Mouse (Mus musculus): ENCODE measurements around the gene Ptgr2. TPM values are rescaled to one million over a fixed set of nuclear protein-coding genes. Genes with fewer than 3 reads are reported as not detected.
"Not testable (repeated sequence)": the region's sequence is repeated elsewhere in the genome, so short reads cannot be mapped to it uniquely, and the experiment has no call there.

The Ptgr2 gene
- polyA plus RNA-seq, 1 experiment from 2014 or later = 18.5 TPM

DNA sequence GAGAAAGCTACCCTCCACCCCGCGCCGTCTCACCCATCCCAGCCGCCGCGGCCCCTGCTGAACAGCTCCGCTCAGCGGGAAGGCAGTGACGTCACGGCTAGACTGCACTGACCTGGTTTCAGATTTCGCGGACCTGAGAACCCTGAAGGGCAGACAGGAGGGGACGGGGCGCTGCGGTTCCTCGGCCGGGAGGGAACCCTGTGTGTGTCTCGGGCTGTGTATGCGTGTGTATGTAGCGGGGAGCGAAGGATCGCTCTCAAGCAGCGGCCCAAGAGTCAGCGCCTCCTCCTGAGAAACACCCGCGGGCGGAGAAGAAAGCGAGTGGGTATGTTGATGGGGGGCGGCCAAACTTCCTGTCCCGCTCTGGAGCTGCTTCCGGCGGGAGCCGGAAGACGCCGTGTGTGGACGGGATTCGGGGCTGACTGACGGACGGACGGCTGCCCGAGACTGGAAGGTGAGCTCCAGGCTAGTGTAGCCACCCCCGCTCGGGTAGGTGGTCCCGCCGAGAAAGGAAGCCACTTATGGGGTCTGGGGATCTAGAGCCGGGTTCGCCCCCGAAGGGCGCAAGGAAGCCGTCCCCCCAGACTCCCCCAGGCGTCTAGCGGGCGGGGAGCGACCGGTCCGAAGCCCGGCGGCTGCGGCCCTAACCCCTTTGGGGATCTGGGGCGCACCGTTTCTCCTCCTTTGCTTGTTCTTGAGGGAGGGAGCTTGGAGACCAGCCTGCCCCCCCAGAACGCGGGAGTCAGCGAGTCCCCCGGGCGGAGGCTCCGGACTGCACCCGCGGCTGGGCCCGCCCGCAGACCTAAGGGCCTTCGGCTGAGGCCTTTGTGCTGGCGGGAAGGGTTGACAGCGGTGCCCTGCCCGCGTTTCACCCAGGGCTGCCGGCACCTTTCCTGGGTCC, 31.9 kb downstream of the Ptgr2 start, which contains the start of gene Zfp410:
Gene Zfp410 (plus strand): TSS at position 132 of the 901 bp plus-strand sequence.
- H3K4me3 ChIP-seq (ENCODE audit: low read depth, low read length) = peak within 1 kb of the TSS; percentile 90
- peak; percentile 96 for ATAC-seq (ENCODE audit: insufficient number of reproducible peaks, insufficient read depth, low FRiP score, low read depth)
- peak within 1 kb of the TSS; percentile 83 for H3K4me2 ChIP-seq (replicated peaks; ENCODE audit: low read depth, low read length)
- peak within 1 kb of the TSS; percentile 98 for H3K27ac ChIP-seq (ENCODE audit: low read length)
- no peaks in the 10 kb centered on the region for H3K9me3 ChIP-seq (ENCODE audit: control insufficient read depth, low read depth, low read length)
- under 1% methylated on average over 77 of the region's 77 CpGs for WGBS
- no peaks in the 10 kb centered on the region for H3K36me3 ChIP-seq (ENCODE audit: control insufficient read depth, insufficient read depth, low read length)
- H3K27me3 ChIP-seq (ENCODE audit: control insufficient read depth, insufficient read depth, low read length) = no peaks in the 10 kb centered on the region
- peaks cover 18% of the 10 kb centered on the region for H3K4me1 ChIP-seq (ENCODE audit: control insufficient read depth, insufficient read depth, low read length)
- H3K9ac ChIP-seq (replicated peaks; ENCODE audit: low read depth, low read length) = peak within 1 kb of the TSS; percentile 96

DNA sequence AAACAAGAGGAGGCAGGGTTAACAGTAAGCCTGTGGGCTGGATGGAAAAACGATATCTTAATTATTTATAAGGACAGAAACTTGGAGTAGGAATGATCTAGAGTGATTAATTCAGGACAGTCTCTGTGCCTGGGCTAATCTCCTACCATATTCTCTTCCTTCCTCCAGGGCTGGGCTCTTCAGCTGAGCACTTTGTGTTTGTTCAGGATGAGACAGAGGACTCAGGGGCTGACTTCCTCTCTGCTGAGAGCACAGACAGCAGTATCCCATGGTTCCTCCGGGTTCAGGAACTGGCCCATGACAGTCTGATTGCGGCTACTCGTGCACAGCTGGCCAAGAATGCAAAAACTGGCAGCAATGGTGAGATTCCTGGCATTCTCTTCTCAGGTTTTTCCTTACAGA, 42.1 kb downstream of the Ptgr2 start:
- no peak overlapping the region for H3K27ac ChIP-seq (ENCODE audit: low read length)
- no peaks in the 10 kb centered on the region for H3K9me3 ChIP-seq (ENCODE audit: control insufficient read depth, low read depth, low read length)
- no peak for ATAC-seq (ENCODE audit: insufficient number of reproducible peaks, insufficient read depth, low FRiP score, low read depth)
- H3K4me3 ChIP-seq (ENCODE audit: low read depth, low read length) = no peak overlapping the region
- peaks cover 50% of the 10 kb centered on the region for H3K36me3 ChIP-seq (ENCODE audit: control insufficient read depth, insufficient read depth, low read length)
- no peak overlapping the region for H3K9ac ChIP-seq (replicated peaks; ENCODE audit: low read depth, low read length)
- no peaks in the 10 kb centered on the region for H3K27me3 ChIP-seq (ENCODE audit: control insufficient read depth, insufficient read depth, low read length)
- no peak overlapping the region for H3K4me2 ChIP-seq (replicated peaks; ENCODE audit: low read depth, low read length)
- 74% methylated on average over 4 of the region's 4 CpGs for WGBS
- no peaks in the 10 kb centered on the region for H3K4me1 ChIP-seq (ENCODE audit: control insufficient read depth, insufficient read depth, low read length)

DNA sequence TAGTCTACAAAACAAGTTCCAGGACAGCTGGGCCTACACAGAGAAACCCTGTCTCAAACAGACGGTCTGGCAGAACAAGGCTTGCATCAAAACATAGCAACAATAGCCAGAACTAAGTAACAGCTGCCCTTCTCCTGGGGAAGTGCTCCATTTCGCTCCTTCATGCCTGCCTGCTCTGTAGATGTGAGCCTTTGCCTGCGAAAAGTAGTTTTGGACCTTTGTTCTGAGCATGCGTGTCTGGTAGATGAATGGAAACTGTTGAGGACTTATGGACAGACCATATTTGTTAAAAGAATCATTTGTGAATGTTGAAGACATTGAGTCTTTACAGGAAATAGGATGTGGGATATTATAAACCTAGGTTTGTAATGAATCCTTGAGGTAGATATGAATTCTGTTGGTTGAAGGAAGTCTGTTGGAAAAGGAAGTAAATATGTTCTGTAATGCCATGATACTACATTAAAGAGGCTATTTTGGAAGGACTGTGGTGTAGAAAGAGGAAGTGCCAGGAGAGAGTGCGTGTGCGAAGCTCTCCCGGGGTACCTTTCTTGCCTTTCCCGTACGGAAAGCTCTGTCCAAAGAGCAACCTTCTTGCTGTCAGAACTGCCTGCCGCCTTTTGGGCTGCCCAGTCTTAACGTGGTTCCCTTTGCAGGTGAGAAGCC, 52.1 kb downstream of the Ptgr2 start:
- no peak for ATAC-seq (ENCODE audit: insufficient number of reproducible peaks, insufficient read depth, low FRiP score, low read depth)
- no peaks in the 10 kb centered on the region for H3K4me1 ChIP-seq (ENCODE audit: control insufficient read depth, insufficient read depth, low read length)

DNA sequence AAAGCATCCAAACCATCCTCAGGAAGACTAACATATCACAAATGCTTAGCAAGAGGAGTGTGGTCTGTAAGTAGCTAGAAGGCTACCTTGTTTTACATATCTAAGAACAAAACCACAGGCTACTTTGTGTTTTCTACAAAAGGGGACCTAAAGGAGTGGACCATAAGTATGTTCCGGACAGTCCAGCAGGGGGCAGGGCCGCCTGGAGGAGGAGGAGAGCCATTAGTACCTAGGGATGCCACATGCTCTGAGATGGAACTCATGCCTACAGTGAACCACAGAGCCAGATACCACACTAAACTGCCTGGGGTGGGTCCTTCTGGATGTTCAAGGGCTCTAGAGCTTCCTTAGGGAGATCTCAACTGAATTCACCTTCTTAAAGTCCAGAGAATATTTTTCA, 62.2 kb downstream of the Ptgr2 start:
- H3K4me2 ChIP-seq (replicated peaks; ENCODE audit: low read depth, low read length) = no peak overlapping the region
- H3K4me3 ChIP-seq (ENCODE audit: low read depth, low read length) = no peak overlapping the region
- no peak for ATAC-seq (ENCODE audit: insufficient number of reproducible peaks, insufficient read depth, low FRiP score, low read depth)
- H3K27me3 ChIP-seq (ENCODE audit: control insufficient read depth, insufficient read depth, low read length) = no peaks in the 10 kb centered on the region
- WGBS = 49% methylated on average over 2 of the region's 2 CpGs
- no peaks in the 10 kb centered on the region for H3K4me1 ChIP-seq (ENCODE audit: control insufficient read depth, insufficient read depth, low read length)
- no peak overlapping the region for H3K27ac ChIP-seq (ENCODE audit: low read length)
- H3K9me3 ChIP-seq (ENCODE audit: control insufficient read depth, low read depth, low read length) = no peaks in the 10 kb centered on the region
- H3K9ac ChIP-seq (replicated peaks; ENCODE audit: low read depth, low read length) = no peak overlapping the region
- peaks cover 27% of the 10 kb centered on the region for H3K36me3 ChIP-seq (ENCODE audit: control insufficient read depth, insufficient read depth, low read length)

More for the DNA sequence above, 52.1 kb downstream of the Ptgr2 start:
- Histone ChIP-seq H3K27ac (ENCODE audit: low read length) (no peak overlapping the region), H3K4me3 (ENCODE audit: low read depth, low read length) (no peak overlapping the region), H3K36me3 (ENCODE audit: control insufficient read depth, insufficient read depth, low read length) (peaks cover 67% of the 10 kb centered on the region), H3K27me3 (ENCODE audit: control insufficient read depth, insufficient read depth, low read length) (no peaks in the 10 kb centered on the region), H3K9ac (replicated peaks; ENCODE audit: low read depth, low read length) (no peak overlapping the region), H3K9me3 (ENCODE audit: control insufficient read depth, low read depth, low read length) (no peaks in the 10 kb centered on the region), H3K4me2 (replicated peaks; ENCODE audit: low read depth, low read length) (no peak overlapping the region)
- 89% methylated on average over 11 of the region's 11 CpGs for WGBS

DNA sequence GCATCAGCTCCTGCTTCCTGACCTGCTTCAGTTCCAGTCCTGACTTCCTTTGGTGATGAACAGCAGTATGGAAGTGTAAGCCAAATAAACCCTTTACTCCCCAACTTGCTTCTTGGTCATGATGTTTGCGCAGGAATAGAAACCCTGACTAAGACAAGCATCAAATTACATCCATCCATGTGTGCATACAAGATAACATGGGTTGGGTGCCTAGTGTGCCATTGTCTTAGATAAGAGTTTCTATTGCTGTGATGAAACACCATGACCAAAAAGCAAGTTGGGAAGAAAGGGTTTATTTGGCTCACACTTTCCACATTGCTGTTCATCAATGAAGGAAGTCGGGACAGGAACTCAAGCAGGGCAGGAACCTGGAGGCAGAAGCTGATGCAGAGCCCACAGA, 73.7 kb downstream of the Ptgr2 start:
- not testable (repeated sequence) for H3K27ac ChIP-seq (ENCODE audit: low read length); H3K4me1 ChIP-seq (ENCODE audit: control insufficient read depth, insufficient read depth, low read length); H3K4me2 ChIP-seq (replicated peaks; ENCODE audit: low read depth, low read length); H3K4me3 ChIP-seq (ENCODE audit: low read depth, low read length); ATAC-seq (ENCODE audit: insufficient number of reproducible peaks, insufficient read depth, low FRiP score, low read depth); H3K9ac ChIP-seq (replicated peaks; ENCODE audit: low read depth, low read length); H3K9me3 ChIP-seq (ENCODE audit: control insufficient read depth, low read depth, low read length); H3K36me3 ChIP-seq (ENCODE audit: control insufficient read depth, insufficient read depth, low read length); H3K27me3 ChIP-seq (ENCODE audit: control insufficient read depth, insufficient read depth, low read length)
- 83% methylated on average over 2 of the region's 2 CpGs for WGBS

DNA sequence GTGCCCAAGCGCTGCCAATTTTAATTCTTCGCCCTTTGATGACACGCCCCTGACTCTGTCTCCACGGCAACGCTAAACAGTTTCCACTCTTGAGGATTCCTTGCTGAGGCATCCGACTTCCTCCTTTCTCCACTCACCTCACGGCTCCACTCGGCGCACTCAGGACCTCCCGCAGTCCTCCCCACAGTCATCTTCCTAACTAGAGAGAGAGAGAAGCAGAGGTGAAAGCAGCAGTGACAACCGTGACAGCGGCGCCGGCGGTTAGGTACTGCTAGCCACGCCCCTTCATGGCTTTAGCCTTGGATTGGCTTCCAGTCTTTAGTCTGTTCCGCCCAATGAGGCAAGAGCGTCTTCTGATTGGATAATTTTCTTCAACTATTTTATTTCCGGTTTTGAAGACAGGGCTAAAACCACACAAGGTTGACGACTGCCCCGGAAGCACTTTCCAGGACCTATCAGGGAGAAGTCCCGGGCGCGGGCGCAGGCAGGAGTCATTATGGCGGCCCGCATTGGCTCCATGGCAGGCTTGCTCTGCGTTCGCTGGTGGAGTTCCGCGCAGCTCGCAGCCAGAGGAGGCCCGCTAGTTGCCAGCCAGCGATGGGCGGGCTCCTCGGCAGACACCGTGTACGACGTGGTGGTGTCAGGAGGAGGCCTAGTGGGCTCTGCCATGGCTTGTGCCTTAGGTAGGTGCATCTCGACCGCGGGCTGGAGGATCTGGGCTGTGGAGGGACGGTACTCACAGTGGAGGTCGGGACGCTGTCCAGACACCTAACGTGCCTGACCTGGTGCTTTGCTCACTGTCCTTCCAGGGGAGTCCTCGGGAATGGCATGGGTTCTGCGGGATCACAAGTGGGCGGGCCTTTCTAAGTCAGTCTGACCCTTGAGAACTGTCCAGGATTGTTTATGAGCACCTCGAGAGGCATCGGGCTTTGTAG, 76.8 kb downstream of the Ptgr2 start, which contains the start of the genes Coq6 and Fam161b:
Gene Coq6 (plus strand): TSS at position 103 of the 935 bp plus-strand sequence.
Gene Fam161b (minus strand): TSS at position 279 of the 935 bp plus-strand sequence.
- under 1% methylated on average over 51 of the region's 51 CpGs for WGBS
- H3K9ac ChIP-seq (replicated peaks; ENCODE audit: low read depth, low read length) = peak within 1 kb of the TSS; percentile 91
- H3K4me3 ChIP-seq (ENCODE audit: low read depth, low read length) = peak within 1 kb of the TSS; percentile 99
- H3K9me3 ChIP-seq (ENCODE audit: control insufficient read depth, low read depth, low read length) = no peaks in the 10 kb centered on the region
- H3K36me3 ChIP-seq (ENCODE audit: control insufficient read depth, insufficient read depth, low read length) = 0 out of 2 replicates have a peak, but pooled peaks cover under 1% of the 10 kb centered on the region
- peaks cover 9% of the 10 kb centered on the region for H3K4me1 ChIP-seq (ENCODE audit: control insufficient read depth, insufficient read depth, low read length)
- peak; percentile 98 for ATAC-seq (ENCODE audit: insufficient number of reproducible peaks, insufficient read depth, low FRiP score, low read depth)
- peak within 1 kb of the TSS; percentile 84 for H3K4me2 ChIP-seq (replicated peaks; ENCODE audit: low read depth, low read length)
- H3K27ac ChIP-seq (ENCODE audit: low read length) = peak within 1 kb of the TSS; percentile 55; the same call in 1 of the 2 replicates
- no peaks in the 10 kb centered on the region for H3K27me3 ChIP-seq (ENCODE audit: control insufficient read depth, insufficient read depth, low read length)

DNA sequence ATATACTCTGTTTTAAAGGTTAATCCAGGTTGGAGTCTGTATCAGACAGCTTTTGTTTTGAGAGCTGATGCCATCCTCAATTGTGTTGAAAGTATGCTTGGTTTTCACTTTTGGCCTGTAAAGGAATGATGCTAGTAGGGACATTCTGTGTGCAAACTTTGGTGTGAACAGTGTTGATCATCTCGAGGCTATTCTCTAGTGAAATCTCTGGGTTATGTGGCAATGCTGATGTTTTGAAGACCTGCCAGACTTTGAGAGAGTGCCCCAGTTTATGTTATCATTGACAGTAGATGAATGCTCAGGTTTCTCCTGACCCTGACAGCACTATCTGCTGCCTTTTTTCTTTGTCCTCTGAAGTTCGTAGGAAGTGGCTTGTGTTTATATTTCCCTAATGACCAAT, 77.8 kb downstream of the Ptgr2 start:
- 33% methylated on average over 2 of the region's 2 CpGs for WGBS
- peak overlapping the region; percentile 99 for H3K4me3 ChIP-seq (ENCODE audit: low read depth, low read length)
- ATAC-seq (ENCODE audit: insufficient number of reproducible peaks, insufficient read depth, low FRiP score, low read depth) = no peak

DNA sequence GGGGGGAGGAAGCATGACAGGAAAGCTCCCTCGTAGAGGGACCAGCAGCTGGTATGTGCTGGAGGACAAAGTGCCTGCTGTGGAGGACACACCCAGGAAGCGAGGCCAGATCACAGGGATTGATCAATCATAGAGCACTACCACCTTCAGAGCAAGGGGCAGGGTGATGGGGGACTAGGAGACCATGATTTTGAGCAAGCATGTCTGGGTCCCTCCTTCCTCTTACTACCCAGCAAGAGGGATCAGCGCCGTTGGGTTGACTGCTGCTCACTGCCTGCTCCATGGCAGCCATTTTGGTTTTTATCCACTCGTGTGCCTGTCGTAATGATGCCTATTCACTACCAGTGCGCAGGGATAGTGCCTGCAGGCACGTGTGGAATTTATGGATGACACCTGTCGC, 79.3 kb downstream of the Ptgr2 start:
- 78% methylated on average over 9 of the region's 9 CpGs for WGBS
- H3K4me2 ChIP-seq (replicated peaks; ENCODE audit: low read depth, low read length) = no peak overlapping the region
- peaks cover 9% of the 10 kb centered on the region for H3K4me1 ChIP-seq (ENCODE audit: control insufficient read depth, insufficient read depth, low read length)
- peaks cover 15% of the 10 kb centered on the region for H3K36me3 ChIP-seq (ENCODE audit: control insufficient read depth, insufficient read depth, low read length)
- ATAC-seq (ENCODE audit: insufficient number of reproducible peaks, insufficient read depth, low FRiP score, low read depth) = no peak
- no peaks in the 10 kb centered on the region for H3K9me3 ChIP-seq (ENCODE audit: control insufficient read depth, low read depth, low read length)
- no peak overlapping the region for H3K9ac ChIP-seq (replicated peaks; ENCODE audit: low read depth, low read length)
- H3K27ac ChIP-seq (ENCODE audit: low read length) = no peak overlapping the region
- H3K4me3 ChIP-seq (ENCODE audit: low read depth, low read length) = no peak overlapping the region
- H3K27me3 ChIP-seq (ENCODE audit: control insufficient read depth, insufficient read depth, low read length) = no peaks in the 10 kb centered on the region

More for the DNA sequence above, 77.8 kb downstream of the Ptgr2 start:
- Histone ChIP-seq H3K4me2 (replicated peaks; ENCODE audit: low read depth, low read length) (peak overlapping the region; percentile 84), H3K4me1 (ENCODE audit: control insufficient read depth, insufficient read depth, low read length) (peaks cover 9% of the 10 kb centered on the region), H3K27me3 (ENCODE audit: control insufficient read depth, insufficient read depth, low read length) (no peaks in the 10 kb centered on the region), H3K9me3 (ENCODE audit: control insufficient read depth, low read depth, low read length) (no peaks in the 10 kb centered on the region), H3K36me3 (ENCODE audit: control insufficient read depth, insufficient read depth, low read length) (peaks cover 8% of the 10 kb centered on the region), H3K9ac (replicated peaks; ENCODE audit: low read depth, low read length) (no peak overlapping the region), H3K27ac (ENCODE audit: low read length) (no peak overlapping the region)
